Mouse (Mus musculus) layer of hippocampus, postnatal 10 days (tissue): ENCODE measurements around the gene Gna12. TPM values are rescaled to one million over a fixed set of nuclear protein-coding genes. Genes with fewer than 3 reads are reported as not detected.

Experiments used
- DNase-seq, 2 experiments: peaks; one replicate each; pipeline ENCODE4 v3.0.0; 2021; ENCODE audit warnings: low spot score in 2 of 2
- total RNA-seq, 2 experiments: library from RNA; stranded (reverse); gene quantifications; 2 replicates each; pipeline ENCODE4 v1.2.3; 2021

Gene Gna12
- total RNA-seq, 2 experiments from 2014 or later = 84.6 to 85.9 TPM

- DNase-seq = no peak
These were observed 109.5 kb downstream of the Gna12 start for GRCm38 (mm10) chr5:140720773-140721172.

DNA sequence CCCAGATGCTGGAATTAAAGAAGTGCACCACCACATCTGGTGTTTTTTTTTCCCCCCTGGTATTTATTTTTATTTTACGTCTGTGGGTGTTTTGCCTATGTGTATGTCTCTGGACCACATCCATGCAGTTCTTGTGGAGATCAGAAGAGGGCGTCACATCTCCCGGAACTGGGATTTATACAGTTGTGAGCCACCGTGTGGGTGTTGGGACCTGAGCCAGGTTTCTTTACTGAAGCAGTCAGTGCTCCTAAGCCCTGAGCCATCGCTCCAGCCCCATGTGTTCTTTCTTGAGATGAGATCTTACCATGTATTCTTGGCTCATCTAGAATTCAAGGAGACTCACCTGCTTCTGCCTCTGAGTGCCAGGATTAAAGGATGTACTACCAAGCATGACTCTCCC lies 119.2 kb downstream of the Gna12 start:
- no peak for DNase-seq

DNA sequence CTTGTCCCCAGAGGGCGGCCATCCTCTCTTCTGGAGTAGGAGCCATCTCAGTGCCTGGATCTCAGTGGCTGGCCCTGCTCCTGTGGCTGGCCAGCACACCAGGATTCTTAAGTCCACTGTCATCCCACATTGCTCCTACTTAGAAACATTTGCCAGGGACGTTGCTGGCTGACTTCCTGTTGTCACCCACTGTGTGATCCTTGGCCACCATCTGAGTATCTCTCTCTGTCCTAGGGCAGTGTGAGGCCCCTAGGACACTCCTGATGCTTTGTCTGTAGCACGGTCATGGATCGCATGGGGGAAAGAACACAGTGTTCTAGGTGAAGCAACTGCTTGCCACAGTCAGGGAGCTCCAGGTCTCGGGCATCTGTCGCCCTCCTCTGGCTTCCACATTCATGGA lies 119.9 kb downstream of the Gna12 start:
- DNase-seq = no peak

Other genes starting within 250 kb of the Gna12 start
- gene Lfng, start 223.1 kb downstream of the Gna12 start, total RNA-seq = 10 to 100 TPM; 29.3 to 38.8 TPM
- gene Ttyh3, start 181.4 kb downstream of the Gna12 start, total RNA-seq = 100 to 1,000 TPM; 371 to 388 TPM
- gene Iqce, start 128.1 kb downstream of the Gna12 start, total RNA-seq = 10 to 100 TPM; 53.7 to 54.5 TPM
- 10 to 100 TPM; 27.6 to 28.5 TPM for gene Brat1, start 125.4 kb downstream of the Gna12 start, total RNA-seq
- 10 to 100 TPM; 27.1 to 28.8 TPM for gene Amz1, start 106.3 kb downstream of the Gna12 start, total RNA-seq
- under 1 TPM; 0.21 to 0.36 TPM for gene Card11, start 170.2 kb upstream of the Gna12 start, total RNA-seq